Mouse (Mus musculus): Measurements from ENCODE around the gene Pirb. TPM values are rescaled to one million over a fixed set of nuclear protein-coding genes. Genes with fewer than 3 reads are reported as not detected.

Pirb gene
- polyA plus RNA-seq, 1 experiment from 2014 or later, result 0.12 TPM

- H3K27ac ChIP-seq (replicated peaks), result peak overlapping the region; percentile 78
- no peak for DNase-seq (ENCODE audit: low spot score)
- peaks cover 45% of the 10 kb centered on the region for H3K36me3 ChIP-seq
- no peaks in the 10 kb centered on the region for H3K27me3 ChIP-seq (ENCODE audit: low read depth, poor library complexity, severe bottlenecking)
- WGBS, result 82% methylated on average over 8 of the region's 8 CpGs
- H3K4me3 ChIP-seq, result 0 out of 2 replicates have a peak overlapping the region, but pooled peaks have one; percentile 0
- peaks cover 25% of the 10 kb centered on the region for H3K4me1 ChIP-seq
- H3K9me3 ChIP-seq (replicated peaks), result peaks cover 3% of the 10 kb centered on the region; the same call in 1 of the 2 replicates
These were observed 35.5 kb downstream of the Pirb start for GRCm38 (mm10) chr7:3684698-3685097.

DNA sequence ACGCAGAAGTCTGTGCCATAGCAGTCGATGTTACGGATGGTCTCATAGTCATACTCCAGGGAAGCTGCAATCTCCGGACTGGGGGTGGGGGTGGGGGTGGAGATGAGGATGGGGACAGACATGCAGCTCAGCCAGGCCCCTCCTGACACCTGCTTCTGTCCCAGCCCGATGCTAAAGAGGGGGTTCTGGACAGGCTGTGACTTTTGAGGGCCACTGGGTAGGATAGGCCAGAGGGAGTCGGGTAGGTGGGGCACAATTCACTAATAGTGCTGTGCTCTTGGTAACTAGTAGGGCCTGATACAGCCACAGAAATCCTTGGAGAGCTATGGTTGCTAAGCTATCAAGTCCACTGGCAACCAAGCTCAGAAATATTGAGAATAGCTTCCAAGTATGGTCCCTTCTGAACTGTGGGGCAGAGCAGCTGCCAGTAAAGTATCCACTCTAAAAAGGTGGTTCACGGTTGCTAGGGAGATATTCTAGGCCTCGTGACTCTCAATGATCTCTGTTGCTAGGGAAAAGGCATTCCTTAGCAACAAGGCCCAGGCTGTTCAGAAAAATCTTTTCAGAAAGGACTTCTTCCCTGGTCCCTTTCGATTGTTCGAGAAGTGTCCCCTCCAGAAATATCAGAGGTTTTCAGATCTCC, 36.2 kb downstream of the Pirb start:
- H3K4me1 ChIP-seq, result peaks cover 25% of the 10 kb centered on the region
- peaks cover 3% of the 10 kb centered on the region; the same call in 1 of the 2 replicates for H3K9me3 ChIP-seq (replicated peaks)
- 71% methylated on average over 10 of the region's 10 CpGs for WGBS
- peaks cover 45% of the 10 kb centered on the region for H3K36me3 ChIP-seq
- H3K27ac ChIP-seq (replicated peaks), result peak overlapping the region; percentile 78
- no peak for DNase-seq (ENCODE audit: low spot score)
- H3K27me3 ChIP-seq (ENCODE audit: low read depth, poor library complexity, severe bottlenecking), result no peaks in the 10 kb centered on the region
- 0 out of 2 replicates have a peak overlapping the region, but pooled peaks have one; percentile 14 for H3K4me3 ChIP-seq

- no peak within 1 kb of the TSS for H3K4me3 ChIP-seq
- no peaks in the 10 kb centered on the region for H3K9me3 ChIP-seq (replicated peaks)
- no peak for DNase-seq (ENCODE audit: low spot score)
- peaks cover 3% of the 10 kb centered on the region; the same call in 1 of the 2 replicates for H3K4me1 ChIP-seq
- no peak within 1 kb of the TSS for H3K27ac ChIP-seq (replicated peaks)
- WGBS, result 59% methylated on average over 9 of the region's 9 CpGs
- H3K27me3 ChIP-seq (ENCODE audit: low read depth, poor library complexity, severe bottlenecking), result no peaks in the 10 kb centered on the region
- H3K36me3 ChIP-seq, result peaks cover 15% of the 10 kb centered on the region; the same call in 1 of the 2 replicates
These were observed 42.8 kb downstream of the Pirb start, which contains the start of gene Tmc4 for GRCm38 (mm10) chr7:3677342-3677741. Gene Tmc4, minus strand, starts transcription at chr7:3677553.

GRCm38 (mm10) chr7:3676371-3676770, 43.8 kb downstream of the Pirb start:
- DNase-seq (ENCODE audit: low spot score), result no peak
- H3K9me3 ChIP-seq (replicated peaks), result no peaks in the 10 kb centered on the region
- H3K4me3 ChIP-seq, result no peak overlapping the region
- peaks cover 3% of the 10 kb centered on the region; the same call in 1 of the 2 replicates for H3K4me1 ChIP-seq
- 89% methylated on average over 12 of the region's 12 CpGs for WGBS
- no peaks in the 10 kb centered on the region for H3K27me3 ChIP-seq (ENCODE audit: low read depth, poor library complexity, severe bottlenecking)
- H3K27ac ChIP-seq (replicated peaks), result no peak overlapping the region
- H3K36me3 ChIP-seq, result peaks cover 15% of the 10 kb centered on the region; the same call in 1 of the 2 replicates

GRCm38 (mm10) chr7:3675228-3675548, 45.0 kb downstream of the Pirb start:
- H3K27ac ChIP-seq (replicated peaks), result no peak overlapping the region
- no peaks in the 10 kb centered on the region for H3K9me3 ChIP-seq (replicated peaks)
- DNase-seq (ENCODE audit: low spot score), result no peak
- no peak overlapping the region for H3K4me3 ChIP-seq
- H3K36me3 ChIP-seq, result peaks cover 8% of the 10 kb centered on the region; the same call in 1 of the 2 replicates
- WGBS, result 68% methylated on average over 3 of the region's 3 CpGs
- no peaks in the 10 kb centered on the region for H3K27me3 ChIP-seq (ENCODE audit: low read depth, poor library complexity, severe bottlenecking)
- H3K4me1 ChIP-seq, result peaks cover 3% of the 10 kb centered on the region; the same call in 1 of the 2 replicates

DNA sequence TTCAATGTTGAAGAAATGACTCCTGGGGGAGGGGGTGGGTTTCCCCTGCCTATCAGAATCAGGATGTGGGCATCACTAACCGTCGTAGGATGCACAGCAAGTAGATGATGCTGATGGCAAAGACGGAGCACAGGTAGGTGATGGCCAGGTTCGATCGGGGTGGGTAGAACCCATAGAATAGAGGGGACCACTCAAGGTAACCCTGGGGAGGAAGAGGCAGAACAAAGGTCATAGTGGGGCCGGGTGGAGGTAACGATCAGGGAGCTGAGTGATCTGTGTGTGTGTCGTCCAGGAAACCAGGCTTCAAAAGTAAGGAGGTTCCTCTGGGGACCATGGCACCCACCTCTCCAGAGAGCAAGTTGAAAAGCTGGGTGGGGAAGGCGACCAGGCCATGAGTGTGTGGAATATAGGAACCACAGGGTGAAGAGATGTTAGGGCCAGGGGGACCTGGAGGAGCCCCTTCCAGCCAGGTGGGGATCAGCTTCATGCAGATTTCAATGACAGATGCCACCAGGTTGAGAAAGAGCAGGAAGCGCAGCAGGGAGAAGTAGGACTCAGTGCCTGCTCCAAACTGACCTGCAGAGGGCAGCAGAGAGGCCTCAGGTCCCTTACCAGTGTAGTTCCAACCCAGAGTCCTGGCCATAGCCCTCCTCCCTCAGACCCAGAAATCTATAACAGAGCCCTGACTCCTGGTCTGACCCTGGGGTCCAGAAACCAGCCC, 45.5 kb downstream of the Pirb start:
- DNase-seq (ENCODE audit: low spot score), result peak; percentile 79
- no peaks in the 10 kb centered on the region for H3K27me3 ChIP-seq (ENCODE audit: low read depth, poor library complexity, severe bottlenecking)
- 73% methylated on average over 10 of the region's 10 CpGs for whole genome bisulfite sequencing
- H3K9me3 ChIP-seq (replicated peaks), result no peaks in the 10 kb centered on the region
- H3K27ac ChIP-seq (replicated peaks), result no peak overlapping the region
- peak overlapping the region; percentile 20; the same call in 1 of the 2 replicates for H3K4me3 ChIP-seq
- peaks cover 7% of the 10 kb centered on the region; the same call in 1 of the 2 replicates for H3K36me3 ChIP-seq
- peaks cover 3% of the 10 kb centered on the region; the same call in 1 of the 2 replicates for H3K4me1 ChIP-seq

DNA sequence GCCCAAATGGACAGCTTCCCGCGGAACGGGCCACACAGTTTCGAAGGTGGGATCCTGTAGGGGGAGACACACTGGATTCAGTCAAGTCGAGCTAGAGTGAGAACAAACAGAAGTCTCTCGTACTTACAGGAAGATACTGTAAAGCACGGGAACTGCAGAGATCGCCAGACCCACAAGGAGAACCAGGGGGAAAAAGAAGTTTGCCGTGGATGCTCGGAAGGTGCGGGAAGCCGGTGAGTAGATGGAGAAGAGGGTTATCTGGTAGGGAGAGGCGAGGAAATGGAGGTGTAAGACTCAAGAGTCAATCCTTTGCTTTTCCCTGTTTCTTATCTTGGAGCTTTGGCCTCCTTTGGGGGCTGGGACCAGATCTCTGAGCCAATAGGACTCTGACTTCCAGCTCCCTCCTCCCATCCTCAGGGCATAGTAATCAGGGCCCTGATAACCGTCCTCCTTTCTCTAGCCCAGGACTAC, 53.2 kb downstream of the Pirb start:
- WGBS, result 10% methylated on average over 14 of the region's 14 CpGs
- peak overlapping the region; percentile 11; the same call in 1 of the 2 replicates for H3K4me3 ChIP-seq
- H3K27me3 ChIP-seq (ENCODE audit: low read depth, poor library complexity, severe bottlenecking), result no peaks in the 10 kb centered on the region
- peaks cover 17% of the 10 kb centered on the region for H3K36me3 ChIP-seq
- no peak for DNase-seq (ENCODE audit: low spot score)
- no peaks in the 10 kb centered on the region for H3K9me3 ChIP-seq (replicated peaks)
- no peak overlapping the region for H3K27ac ChIP-seq (replicated peaks)
- H3K4me1 ChIP-seq, result peaks cover 30% of the 10 kb centered on the region

GRCm38 (mm10) chr7:3665215-3666114, 54.7 kb downstream of the Pirb start, which contains the start of gene Leng1:
Gene Leng1, minus strand, starts transcription at chr7:3665840.
- DNase-seq (ENCODE audit: low spot score), result peak; percentile 93
- Histone ChIP-seq H3K27me3 (ENCODE audit: low read depth, poor library complexity, severe bottlenecking) (no peaks in the 10 kb centered on the region), H3K9me3 (replicated peaks) (no peaks in the 10 kb centered on the region), H3K27ac (replicated peaks) (peak within 1 kb of the TSS; percentile 91), H3K36me3 (peaks cover 32% of the 10 kb centered on the region), H3K4me1 (peaks cover 30% of the 10 kb centered on the region), H3K4me3 (peak within 1 kb of the TSS; percentile 81)
- WGBS, result 6% methylated on average over 45 of the region's 45 CpGs

GRCm38 (mm10) chr7:3664524-3665214, 55.5 kb downstream of the Pirb start:
- peak overlapping the region; percentile 81 for H3K4me3 ChIP-seq
- H3K27me3 ChIP-seq (ENCODE audit: low read depth, poor library complexity, severe bottlenecking), result no peaks in the 10 kb centered on the region
- no peaks in the 10 kb centered on the region for H3K9me3 ChIP-seq (replicated peaks)
- H3K4me1 ChIP-seq, result peaks cover 30% of the 10 kb centered on the region
- DNase-seq (ENCODE audit: low spot score), result peak; percentile 49
- 42% methylated on average over 15 of the region's 15 CpGs for WGBS
- H3K36me3 ChIP-seq, result peaks cover 40% of the 10 kb centered on the region
- peak overlapping the region; percentile 91 for H3K27ac ChIP-seq (replicated peaks)
